Mouse (Mus musculus): Measurements from ENCODE around the gene Mctp1.

The Mctp1 gene

DNA sequence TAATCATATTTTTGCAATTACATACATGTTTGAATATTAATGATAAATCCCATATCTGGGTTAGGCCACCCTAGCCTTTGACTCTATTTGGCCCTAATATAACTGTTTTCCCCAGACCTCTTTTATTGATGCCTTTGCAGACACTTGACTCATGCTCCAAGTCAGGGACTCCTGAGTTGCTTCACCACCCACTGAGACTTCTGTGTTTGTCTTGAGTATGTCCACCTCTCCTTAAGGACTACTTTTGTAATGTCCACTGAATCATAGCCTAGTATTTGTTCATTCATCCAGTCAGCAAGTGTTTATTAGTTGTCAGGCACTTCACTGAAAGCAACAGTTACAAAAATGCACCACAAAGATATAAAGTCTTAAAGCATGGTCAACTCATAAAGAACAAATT lies 235.8 kb downstream of the Mctp1 start:
- DNase-seq: no peak

DNA sequence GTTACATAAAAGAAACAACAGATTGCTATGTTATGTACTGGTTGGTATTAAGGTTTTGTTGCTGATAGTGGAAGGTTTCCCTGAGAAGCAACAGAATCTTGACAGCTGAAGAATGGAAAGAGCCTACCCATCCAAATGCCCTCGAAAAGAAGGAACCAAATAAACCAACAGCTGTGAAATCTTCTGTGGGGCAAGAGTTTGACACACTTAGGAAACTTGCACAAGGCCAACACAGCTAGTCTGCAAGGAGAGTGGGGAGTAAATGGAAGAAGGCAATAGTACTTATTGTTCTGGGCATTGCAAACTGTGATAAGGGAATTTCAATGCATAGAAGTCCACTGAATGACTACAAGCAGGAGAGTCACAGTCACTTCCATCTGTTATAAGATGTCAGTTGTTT lies 236.2 kb downstream of the Mctp1 start:
- DNase-seq: no peak

DNA sequence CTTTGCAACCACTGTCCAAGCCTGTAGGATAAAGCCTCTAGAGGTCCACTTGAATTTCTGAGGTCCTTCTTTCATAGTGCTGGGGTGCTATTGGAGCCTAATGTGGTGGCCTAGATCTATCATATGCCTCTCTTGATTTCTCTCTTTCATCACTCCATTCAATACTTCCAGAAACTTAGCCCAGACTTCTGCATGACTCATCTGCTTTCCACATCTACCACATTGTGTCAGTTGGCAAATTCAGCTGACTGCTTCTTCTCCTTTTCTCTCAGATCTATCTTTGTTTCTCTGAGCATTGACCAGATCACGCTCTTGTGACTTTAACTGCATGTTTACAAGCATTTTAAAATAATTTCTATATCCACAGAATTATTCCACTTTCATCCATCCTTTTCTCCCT lies 249.4 kb downstream of the Mctp1 start:
- DNase-seq: no peak

DNA sequence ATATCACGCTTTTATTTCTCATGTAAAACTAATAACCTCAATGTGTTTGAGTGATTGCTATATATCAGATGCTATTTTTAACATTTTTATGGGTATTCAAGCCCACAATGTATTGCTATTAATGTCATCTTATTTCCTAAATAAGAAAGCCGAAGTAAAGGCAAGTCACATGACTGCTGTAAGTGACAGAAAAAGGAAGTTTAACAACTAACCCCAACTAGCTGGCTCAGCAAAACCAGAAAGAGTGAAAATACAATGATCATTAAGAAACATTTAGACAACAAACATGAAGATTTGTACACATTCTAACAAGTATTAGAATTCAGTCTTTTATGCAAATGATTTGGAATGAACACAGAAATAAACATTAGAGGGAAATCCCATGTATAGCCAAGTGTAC lies 253.9 kb downstream of the Mctp1 start:
- no peak for DNase-seq

DNA sequence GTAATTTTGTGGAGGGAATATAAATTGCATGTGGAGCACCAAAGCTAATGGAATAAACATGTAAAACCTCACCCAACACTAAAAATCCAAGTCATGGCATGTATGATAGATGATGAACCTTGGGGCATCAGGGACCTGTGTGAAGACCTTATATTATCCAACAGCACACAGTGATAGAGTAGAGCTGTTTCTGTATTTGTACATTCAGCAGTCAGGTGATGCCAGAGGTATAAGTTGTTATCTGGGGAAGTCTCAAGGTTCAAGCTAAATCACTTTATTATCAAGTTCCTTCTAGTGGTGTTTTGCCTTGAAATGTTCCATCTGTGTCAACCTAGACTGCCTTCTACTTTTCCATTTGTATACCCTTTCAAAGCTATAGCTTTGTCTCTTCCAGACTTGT lies 275.2 kb downstream of the Mctp1 start:
- no peak for DNase-seq

DNA sequence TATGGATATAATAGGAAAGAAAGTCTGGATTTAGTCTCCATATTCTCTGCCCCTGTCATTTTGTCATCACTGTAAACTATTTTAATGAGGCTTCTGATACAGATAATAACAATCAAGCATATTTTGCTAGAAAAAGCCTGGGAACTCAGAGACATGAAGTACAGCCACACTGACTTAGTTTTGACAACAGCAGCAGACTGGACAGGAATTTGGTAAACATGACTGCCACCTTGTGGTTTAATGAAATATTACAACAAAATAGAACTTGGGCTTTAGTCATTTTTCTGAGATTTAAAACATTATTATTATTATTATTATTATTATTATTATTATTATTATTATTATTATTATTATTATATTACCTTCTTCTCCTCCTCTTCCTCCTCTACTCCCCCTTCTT lies 297.0 kb downstream of the Mctp1 start:
- no peak for DNase-seq

DNA sequence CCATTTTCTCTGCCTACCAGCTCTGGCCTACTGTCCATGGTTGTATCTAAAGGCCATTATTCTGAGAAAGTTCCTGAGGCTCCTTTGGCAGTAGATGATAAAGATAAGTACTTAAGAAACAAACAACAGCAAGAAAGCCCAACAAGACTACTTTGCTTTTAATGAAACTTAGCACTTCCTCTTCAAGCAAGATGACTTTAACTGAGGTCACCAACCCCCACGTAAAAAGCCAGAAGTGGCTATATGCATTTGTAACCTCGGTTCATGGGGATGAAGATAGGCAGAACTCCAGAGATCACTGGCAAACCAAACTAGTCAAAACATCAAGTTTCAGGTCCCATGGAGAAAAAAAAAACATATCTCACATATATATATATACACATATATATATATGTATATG lies 305.0 kb downstream of the Mctp1 start:
- no peak for DNase-seq

DNA sequence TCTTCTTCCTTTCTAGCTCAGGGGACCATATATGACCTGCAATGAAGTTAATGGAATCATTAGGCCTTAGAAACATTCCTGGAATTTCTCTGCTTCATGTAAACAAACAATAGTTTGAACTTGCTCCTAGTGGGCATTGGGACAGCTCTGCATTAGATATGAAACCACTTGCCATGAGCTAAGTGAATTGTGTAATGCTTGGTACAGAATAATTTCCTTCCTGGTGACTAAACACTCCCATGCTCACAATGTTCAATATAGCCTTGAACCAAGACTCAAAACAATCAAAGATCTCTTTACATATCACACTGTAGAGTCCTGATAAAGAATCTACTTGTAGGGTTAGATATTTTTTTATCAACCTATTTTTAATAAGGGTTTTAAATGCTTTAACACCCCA lies 305.8 kb downstream of the Mctp1 start:
- DNase-seq: no peak

DNA sequence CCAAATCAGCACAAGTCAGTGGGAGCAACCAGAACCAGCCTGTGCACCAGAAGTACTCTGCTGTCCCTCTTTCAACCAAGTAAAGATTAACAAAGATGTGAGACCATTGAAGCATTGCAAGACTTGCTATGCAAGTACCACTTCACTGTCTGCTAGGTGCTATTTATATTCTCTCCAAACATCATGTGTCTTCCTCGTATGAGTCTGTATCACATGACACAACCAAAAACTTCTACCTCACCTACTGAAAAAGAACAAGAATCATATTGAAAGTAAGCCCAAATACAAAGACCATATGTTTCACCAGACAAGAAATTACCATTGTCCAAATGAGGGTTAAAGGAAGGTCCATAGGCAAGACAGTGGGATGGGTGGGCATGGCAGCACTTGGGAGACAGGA lies 306.4 kb downstream of the Mctp1 start:
- no peak for DNase-seq

DNA sequence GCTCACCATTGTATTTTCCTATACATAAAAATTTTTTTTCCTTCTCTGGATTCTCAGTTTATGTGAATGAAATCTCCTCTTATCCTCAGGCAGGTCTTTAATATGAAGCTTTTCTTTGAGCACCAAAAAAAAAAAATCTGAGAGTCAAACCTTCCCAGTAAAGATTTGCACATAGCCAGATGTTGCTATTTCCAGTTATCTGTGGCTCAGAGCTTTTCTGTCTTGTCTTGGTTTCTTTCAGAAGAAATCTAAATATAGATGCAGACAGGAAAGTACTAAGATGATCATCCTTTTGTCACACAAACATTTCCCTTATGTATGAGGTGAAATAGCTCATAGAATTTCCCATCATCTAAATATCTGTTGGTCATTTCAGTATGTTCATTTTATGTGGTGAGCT lies 349.7 kb downstream of the Mctp1 start:
- DNase-seq: no peak

DNA sequence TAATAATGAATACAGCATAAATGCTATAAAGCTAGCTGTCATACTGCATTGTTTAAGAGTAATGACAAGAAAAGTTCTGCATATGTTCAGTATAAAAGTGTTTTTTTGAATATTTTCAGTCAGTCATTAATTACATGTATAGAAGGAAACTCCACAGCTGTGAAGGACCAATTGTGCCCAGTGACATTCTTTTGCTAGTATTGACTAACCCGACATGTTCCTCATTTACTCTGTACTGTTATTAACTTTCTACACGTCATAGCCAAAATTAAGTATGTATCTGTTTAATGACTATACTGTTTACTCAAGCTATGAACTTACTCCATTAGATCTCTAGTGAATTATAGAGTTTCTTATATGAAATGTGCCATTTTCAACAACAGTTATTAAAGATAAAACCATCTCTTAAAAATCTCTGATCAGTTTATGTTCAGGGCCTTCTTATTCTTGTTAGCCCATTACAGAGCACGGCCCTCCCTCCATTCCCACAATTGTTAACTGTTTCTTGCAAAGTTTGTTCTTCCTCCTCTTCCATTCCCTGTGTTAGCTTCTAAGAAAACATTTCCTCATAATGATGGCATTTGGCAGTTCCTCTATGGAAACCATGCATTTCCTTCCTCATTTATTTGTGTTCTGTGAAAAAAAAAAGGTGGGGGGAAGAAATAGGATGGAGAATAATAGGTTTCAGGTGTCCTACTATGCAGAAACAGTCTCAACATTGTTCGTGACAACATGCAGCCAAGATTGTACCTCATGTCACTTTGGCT lies 366.5 kb downstream of the Mctp1 start:
- DNase-seq: no peak

DNA sequence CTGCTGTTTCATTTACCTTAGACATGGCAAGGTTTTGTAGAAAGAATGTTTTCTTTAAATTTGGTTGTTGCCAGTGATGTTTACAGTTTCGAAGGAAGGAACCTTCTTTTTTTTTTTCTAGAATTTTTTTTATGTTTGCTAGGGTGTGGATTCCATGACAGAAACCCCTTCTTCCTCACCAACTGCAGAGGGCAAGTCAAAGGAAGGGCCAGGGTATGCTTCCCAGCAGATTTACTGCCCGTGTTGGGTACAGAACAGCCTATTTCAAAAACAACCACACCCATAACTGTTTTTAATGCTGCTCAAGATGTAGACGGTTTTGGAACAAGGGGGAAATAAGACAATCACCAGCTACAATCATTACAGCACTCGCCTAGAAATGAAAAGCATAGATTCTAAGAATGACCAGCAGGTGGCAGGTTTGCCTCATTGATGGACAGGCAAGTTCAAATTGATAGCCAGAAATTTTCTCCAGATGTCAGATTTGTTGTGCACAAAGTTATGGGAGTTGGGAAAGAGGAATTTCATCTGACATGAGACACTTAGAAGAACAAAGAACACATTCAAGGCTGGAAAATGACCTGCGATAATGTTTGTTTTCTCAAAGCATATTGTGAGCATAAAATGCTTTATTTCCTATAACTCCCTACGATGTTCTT lies 375.6 kb downstream of the Mctp1 start:
- DNase-seq: peak; percentile 24 to 26

DNA sequence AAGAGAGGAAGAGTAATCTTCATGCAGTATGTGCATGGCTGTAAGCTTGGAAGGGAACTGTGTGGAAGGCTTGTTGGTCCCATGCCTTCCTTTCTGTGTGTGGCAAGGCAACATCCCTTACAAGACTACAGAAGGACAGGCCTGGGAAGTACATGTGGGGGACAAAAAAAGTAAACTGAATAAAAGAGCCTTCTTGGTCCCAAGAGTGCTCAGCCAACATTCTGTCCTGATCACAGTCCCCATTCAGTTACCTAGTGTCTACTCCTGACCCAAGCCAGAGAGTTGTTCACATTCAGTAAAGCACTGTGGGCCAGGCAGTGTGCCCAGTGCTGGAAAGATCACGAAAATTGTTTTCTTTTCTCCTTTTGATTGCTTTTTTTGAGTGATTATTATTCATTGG lies 415.3 kb downstream of the Mctp1 start:
- DNase-seq: no peak

DNA sequence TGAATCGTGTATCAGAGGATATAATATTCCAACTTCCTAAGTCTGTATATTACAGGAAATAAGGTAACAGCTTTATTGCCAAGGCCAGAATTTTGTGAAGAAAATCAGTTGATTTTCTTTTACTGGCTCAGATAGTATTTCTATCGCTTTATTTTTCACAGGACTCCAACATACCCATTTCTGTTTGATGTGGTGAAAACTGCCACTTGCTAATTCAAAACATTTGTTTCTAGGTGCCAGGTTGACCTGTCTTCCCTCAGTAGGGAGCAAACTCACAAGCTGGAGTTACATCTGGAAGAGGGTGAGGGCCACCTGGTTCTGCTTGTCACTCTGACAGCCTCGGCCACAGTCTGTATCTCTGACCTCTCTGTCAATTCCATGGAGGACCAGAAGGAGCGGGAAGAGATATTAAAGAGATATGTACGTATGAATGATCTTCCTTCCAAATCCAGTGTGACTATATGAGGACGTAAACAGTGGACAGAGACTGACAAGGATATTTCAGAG lies 416.8 kb downstream of the Mctp1 start:
- DNase-seq: no peak

DNA sequence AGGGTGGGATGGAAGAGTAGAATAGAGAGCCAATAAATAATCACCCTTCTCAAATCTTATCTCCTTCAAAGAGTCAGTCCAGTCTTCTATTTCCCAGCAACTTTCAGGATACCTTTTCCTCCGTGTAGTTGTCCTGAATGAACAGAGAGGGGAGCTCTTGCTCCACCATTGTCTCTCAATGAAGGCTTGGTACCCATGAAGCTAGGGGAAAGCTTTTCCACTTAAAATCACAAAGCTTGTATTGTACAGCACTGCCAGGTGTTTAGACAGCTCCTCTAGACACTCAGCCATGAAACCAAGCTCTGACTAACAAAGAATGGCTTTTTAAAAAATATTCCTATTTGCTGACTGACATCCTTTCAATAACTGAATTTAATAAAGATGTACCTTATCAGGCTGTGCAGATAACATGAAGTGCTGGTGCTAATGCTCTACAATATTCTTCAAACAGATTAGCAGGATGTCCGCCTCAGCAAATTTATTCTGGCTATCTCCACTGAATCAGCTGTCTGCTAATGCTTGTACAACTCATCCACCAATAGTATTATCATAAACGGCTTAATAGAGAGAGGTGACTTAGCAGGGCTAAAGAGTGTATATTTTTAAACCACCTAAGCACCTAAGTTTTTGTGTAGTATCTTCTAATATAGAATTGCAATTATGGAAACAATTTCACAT lies 417.9 kb downstream of the Mctp1 start:
- DNase-seq: no peak

DNA sequence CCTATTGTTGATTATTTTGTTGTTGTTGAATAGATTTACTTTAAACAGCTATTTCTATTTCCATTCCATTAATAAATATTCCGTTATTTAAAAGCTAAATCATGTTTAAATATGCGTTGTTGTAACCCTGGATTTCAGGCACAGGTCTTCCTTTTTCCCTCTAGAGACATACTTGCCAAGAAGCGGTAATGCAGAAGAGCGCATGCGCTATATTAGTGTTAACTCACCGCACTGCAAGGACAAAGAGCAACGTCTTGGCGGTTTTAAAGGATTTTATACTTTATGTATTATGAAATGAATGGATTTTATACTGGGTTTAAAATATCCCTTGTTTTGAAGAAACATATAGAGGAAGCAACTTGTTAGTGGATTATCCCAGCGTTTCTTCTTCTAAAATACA lies 418.6 kb downstream of the Mctp1 start:
- no peak for DNase-seq

DNA sequence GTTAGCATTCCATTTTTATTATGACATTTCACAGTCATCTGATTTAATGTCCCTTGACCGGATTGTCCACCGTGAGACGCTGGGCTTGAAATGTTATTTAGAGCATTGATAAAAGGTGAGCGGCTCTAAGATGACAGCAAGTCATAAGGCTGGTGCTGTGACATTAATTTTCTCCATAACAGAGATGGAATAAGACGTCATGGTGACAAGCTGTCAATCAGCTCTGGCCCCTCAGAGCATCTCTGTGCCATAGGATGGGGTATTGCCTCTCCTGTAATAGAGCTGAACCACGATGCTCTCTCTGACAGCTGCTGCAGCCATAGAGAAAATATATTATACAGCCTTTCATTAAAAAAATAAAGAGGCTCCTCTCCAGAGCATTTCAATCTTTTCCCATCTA lies 419.5 kb downstream of the Mctp1 start:
- no peak for DNase-seq

DNA sequence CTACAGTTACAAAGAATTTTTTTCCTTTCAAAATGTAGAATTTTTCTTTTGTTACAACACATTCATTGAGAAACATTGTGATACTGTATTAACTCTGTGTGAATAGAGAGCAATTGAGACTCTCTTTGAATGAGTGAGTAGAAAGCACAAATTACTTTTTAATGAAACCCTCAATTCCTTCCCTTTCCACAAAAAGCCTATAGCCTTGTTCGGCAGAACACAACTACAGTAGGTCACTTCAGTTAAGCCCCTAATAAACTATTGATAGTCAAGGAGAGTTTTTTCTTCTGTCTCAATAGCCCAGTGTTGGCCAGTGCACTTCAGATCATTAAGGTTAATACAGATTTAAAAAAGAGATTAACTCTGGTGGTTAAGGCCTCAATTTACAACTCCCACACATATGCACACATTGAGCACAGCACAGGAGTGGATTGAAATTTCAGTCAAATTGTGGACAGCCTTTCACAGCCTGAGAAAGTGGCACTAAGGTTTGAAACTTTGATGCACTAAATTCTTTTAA lies 424.6 kb downstream of the Mctp1 start:
- no peak for DNase-seq

DNA sequence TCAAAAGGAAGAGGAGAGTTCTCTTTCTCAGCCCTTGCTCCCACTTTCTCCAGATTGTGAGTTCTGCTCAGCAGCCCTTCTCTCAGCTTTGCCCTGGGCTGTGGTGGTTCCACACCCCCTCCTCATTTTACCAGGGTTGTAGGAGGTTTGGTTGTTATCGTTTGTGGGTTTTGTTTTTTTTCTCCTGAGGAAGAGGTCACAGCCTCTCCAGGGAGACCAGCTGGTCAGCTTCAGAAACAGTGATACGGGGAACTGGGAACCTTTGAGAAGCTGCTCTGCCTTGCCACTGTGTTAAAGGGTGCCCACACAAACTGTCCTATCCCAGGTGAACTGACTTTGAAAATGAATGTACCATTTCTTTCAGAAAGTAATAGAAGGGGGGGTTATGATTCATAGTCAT lies 425.5 kb downstream of the Mctp1 start:
- no peak for DNase-seq

DNA sequence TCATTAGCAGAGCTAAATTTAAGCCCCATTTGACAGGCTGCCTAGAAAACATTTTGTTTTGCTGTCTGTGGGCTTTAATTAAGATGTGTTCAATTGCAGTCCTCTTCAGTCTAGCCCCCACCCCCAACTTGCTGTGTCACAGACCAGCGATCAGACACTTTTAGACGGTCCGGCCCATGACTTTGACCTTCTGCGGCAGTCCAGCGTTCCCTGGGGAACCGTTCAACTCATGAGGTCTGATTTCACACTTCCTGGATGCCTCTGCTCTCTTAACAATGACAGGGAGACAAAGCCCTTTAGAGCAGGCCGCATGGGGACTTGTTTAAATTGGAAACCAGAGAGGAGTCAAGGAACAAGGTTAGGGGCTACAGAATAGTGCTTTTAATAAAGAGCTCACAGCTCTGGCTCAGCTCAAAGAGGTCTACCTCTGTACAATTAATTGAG lies 426.2 kb downstream of the Mctp1 start:
- DNase-seq: no peak

DNA sequence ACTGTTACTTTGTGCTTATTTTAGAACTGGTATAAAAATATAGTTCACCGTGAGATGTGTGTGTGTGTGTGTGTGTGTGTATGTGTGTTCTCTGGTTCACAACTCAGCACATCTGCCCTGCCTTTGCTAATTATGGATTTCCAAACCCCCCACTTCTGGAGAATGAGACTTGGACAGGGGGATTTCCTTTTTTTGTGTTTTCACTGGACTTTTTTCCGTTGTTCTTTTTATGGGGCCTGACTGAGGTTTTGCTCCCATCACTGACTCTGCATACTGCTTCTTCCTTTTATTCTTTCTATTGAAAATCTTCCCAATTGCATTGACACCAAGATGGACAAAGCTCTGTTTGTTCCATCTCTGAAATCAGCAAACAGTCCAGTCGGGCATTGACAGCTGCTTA lies 438.7 kb downstream of the Mctp1 start:
- no peak for DNase-seq

DNA sequence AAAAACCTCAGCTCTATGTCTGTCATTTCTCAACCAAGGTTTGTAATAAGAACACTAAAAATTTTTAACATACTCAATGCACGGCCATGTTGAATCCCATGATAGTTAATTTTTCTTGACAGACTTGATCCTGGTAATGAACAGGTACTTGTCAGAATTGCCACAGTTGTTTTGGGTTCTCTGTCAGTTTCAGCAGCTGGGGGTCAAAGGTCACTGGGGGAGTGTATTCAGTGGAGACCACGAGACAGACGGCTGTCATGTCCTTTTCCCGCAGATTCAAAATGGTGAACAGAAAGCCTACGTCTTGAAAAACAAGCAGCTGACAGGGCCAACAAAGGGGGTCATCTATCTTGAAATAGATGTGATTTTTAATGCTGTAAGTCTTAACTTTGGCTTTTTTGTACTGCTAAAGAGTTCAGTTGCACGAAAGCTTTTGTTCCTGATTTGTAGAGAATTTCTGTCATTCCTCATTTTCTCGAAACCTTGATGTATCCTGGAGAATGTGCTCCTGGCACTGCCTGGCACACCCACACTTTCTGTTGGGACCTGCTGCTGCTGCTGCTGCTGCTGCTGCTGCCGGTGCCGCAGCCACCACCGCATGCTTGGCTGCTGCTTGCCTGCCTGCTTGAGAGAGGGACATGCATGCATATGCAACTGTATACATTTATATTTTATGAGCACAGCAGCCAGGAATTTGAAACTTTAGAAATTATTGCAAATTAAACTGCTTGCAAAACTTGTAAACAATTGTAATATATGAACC lies 440.8 kb downstream of the Mctp1 start:
- no peak for DNase-seq

DNA sequence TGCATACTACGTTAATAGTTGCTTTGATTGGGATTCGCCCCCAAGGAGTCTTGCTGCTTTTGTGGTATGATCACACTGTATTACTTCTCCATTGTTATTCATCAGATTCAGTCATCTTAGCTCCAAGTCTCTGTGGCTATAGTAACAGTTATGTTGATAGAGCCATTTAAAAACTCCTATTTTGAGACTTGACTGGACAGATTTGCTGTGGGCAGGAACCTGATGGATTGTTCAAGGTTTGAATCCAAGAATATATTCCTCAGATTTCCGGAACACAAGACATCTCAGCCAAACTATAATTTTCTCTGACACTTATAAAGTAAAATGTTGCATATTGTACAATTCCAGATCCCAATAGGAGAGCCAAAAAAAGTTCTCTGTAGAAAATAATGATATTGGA lies 443.4 kb downstream of the Mctp1 start:
- no peak for DNase-seq
